Mouse (Mus musculus) MEL (cell line): ENCODE data around the gene Gatm. TPM values are rescaled to one million over a fixed set of nuclear protein-coding genes. Genes with fewer than 3 reads are reported as not detected.

Experiments used
- DNase-seq: peaks from one replicate; pipeline ENCODE4 v3.0.0; 2011; ENCODE audit warnings: low read depth, low spot score
- H3K27ac ChIP-seq: 2 replicates; pipeline ENCODE4 v1.5.1; 2012; ENCODE audit warnings: low read depth, mild to moderate bottlenecking, control low read depth, low read length, moderate library complexity; ENCODE audit not compliant: control insufficient read depth
- H3K27me3 ChIP-seq, 2 experiments: fragments of 150-350 bp in 1 of 2; sonication (generic) in 1 of 2; 2 replicates each; pipeline ENCODE4 v1.6.1; 2012; ENCODE audit warnings: low read length in 2 of 2, mild to moderate bottlenecking in 2 of 2, improper control_type of control experiment in 1 of 2, moderate library complexity in 1 of 2; ENCODE audit not compliant: insufficient read depth in 2 of 2, control insufficient read depth in 1 of 2
- H3K36me3 ChIP-seq, 2 experiments: 2 replicates each; pipeline ENCODE4 v1.6.1; 2012 to 2014; ENCODE audit warnings: low read length in 2 of 2, improper control_type of control experiment in 1 of 2, inconsistent platforms in 1 of 2, mild to moderate bottlenecking in 1 of 2; ENCODE audit not compliant: insufficient read depth in 2 of 2, control insufficient read depth in 1 of 2
- H3K4me1 ChIP-seq, 2 experiments: fragments of 150-350 bp in 1 of 2; sonication (generic) in 1 of 2; 2 replicates each; pipeline ENCODE4 v1.6.1; 2012; ENCODE audit warnings: low read length in 2 of 2, improper control_type of control experiment in 1 of 2, mild to moderate bottlenecking in 1 of 2; ENCODE audit not compliant: insufficient read depth in 2 of 2, control insufficient read depth in 1 of 2
- H3K4me3 ChIP-seq, 2 experiments: fragments of 150-350 bp in 1 of 2; sonication (generic) in 1 of 2; 2 replicates each; pipeline ENCODE4 v1.5.1; 2012; ENCODE audit warnings: low read depth in 2 of 2, low read length in 2 of 2, mild to moderate bottlenecking in 2 of 2, moderate library complexity in 2 of 2, control low read depth in 1 of 2, improper control_type of control experiment in 1 of 2; ENCODE audit not compliant: control insufficient read depth in 1 of 2, insufficient read depth in 1 of 2
- H3K79me2 ChIP-seq: 2 replicates; pipeline ENCODE4 v1.6.1; 2012; ENCODE audit warnings: mild to moderate bottlenecking, low read length, moderate library complexity; ENCODE audit not compliant: control insufficient read depth, poor library complexity, insufficient read depth
- H3K9ac ChIP-seq: 2 replicates; pipeline ENCODE4 v1.6.1; 2012; ENCODE audit warnings: low read depth, mild to moderate bottlenecking, control low read depth, low read length, moderate library complexity; ENCODE audit not compliant: control insufficient read depth, poor library complexity, severe bottlenecking
- H3K9me3 ChIP-seq: fragments of 150-350 bp; sonication (generic); replicated peaks from 2 replicates; pipeline ENCODE4 v1.6.1; 2012; ENCODE audit warnings: mild to moderate bottlenecking, low read length, improper control_type of control experiment, moderate library complexity; ENCODE audit not compliant: insufficient read depth
- BHLHE40 ChIP-seq: IDR thresholded peaks from 2 replicates; pipeline ENCODE4 v1.6.1; 2012; ENCODE audit warnings: low read depth, mild to moderate bottlenecking, inconsistent platforms, low read length, improper control_type of control experiment, borderline replicate concordance
- GATA1 ChIP-seq: IDR thresholded peaks from 2 replicates; pipeline ENCODE4 v1.6.1; 2011; ENCODE audit warnings: low read depth, low read length, improper control_type of control experiment
- HCFC1 ChIP-seq: IDR thresholded peaks from 2 replicates; pipeline ENCODE4 v1.6.1; 2012; ENCODE audit warnings: low read depth, mild to moderate bottlenecking, inconsistent platforms, low read length, improper control_type of control experiment, moderate library complexity
- JUND ChIP-seq: IDR thresholded peaks from 2 replicates; pipeline ENCODE4 v1.6.1; 2011; ENCODE audit warnings: low read depth, mild to moderate bottlenecking, improper control_type of control experiment, low read length
- KAT2A ChIP-seq: conservative IDR thresholded peaks from 2 replicates; pipeline ENCODE4 v1.6.1; 2012; ENCODE audit warnings: low read depth, low read length, improper control_type of control experiment, inconsistent platforms
- MAX ChIP-seq: IDR thresholded peaks from 2 replicates; pipeline ENCODE4 v1.6.1; 2011; ENCODE audit warnings: low read length, improper control_type of control experiment
- NELFE ChIP-seq: IDR thresholded peaks from 2 replicates; pipeline ENCODE4 v1.6.1; 2011; ENCODE audit warnings: low read depth, low read length, improper control_type of control experiment
- NRF1 ChIP-seq: IDR thresholded peaks from 2 replicates; pipeline ENCODE4 v1.6.1; 2014; ENCODE audit warnings: low read depth, mild to moderate bottlenecking, inconsistent platforms, low read length, improper control_type of control experiment, moderate library complexity; ENCODE audit not compliant: poor library complexity, insufficient read depth, severe bottlenecking
- POLR2AphosphoS2 ChIP-seq: IDR thresholded peaks from 2 replicates; pipeline ENCODE4 v1.6.1; 2011; ENCODE audit warnings: low read length, improper control_type of control experiment
- POLR2AphosphoS5 ChIP-seq: IDR thresholded peaks from 2 replicates; pipeline ENCODE4 v1.6.1; 2012; ENCODE audit warnings: low read depth, borderline replicate concordance, mild to moderate bottlenecking, inconsistent platforms, low read length, moderate library complexity, mixed read lengths
- RAD21 ChIP-seq: IDR thresholded peaks from 2 replicates; pipeline ENCODE4 v1.6.1; 2011; ENCODE audit warnings: mild to moderate bottlenecking, low read depth, low read length, improper control_type of control experiment
- SIN3A ChIP-seq: IDR thresholded peaks from 2 replicates; pipeline ENCODE4 v1.6.1; 2012; ENCODE audit warnings: low read length, improper control_type of control experiment, inconsistent platforms
- SMC3 ChIP-seq: IDR thresholded peaks from 2 replicates; pipeline ENCODE4 v1.6.1; 2011; ENCODE audit warnings: low read depth, low read length, improper control_type of control experiment
- TBP ChIP-seq: IDR thresholded peaks from 2 replicates; pipeline ENCODE4 v1.8.0; 2011; ENCODE audit warnings: low read depth, low read length, improper control_type of control experiment
- TCF12 ChIP-seq: IDR thresholded peaks from 2 replicates; pipeline ENCODE4 v1.6.1; 2014; ENCODE audit warnings: low read depth, mild to moderate bottlenecking, inconsistent platforms, low read length, improper control_type of control experiment, moderate library complexity
- ZKSCAN1 ChIP-seq: IDR thresholded peaks from 2 replicates; pipeline ENCODE4 v1.6.1; 2012; ENCODE audit warnings: low read depth, mild to moderate bottlenecking, inconsistent platforms, low read length, improper control_type of control experiment, moderate library complexity
- ZNF384 ChIP-seq: IDR thresholded peaks from 2 replicates; pipeline ENCODE4 v1.6.1; 2012; ENCODE audit warnings: low read depth, mild to moderate bottlenecking, inconsistent platforms, low read length, improper control_type of control experiment
- polyA plus RNA-seq, 2 experiments: library from polyadenylated mRNA; stranded (reverse) in 1 of 2; unstranded in 1 of 2; fragments of >175 nt in 1 of 2; fragments of >200 nt in 1 of 2; gene quantifications; 2 replicates each; pipeline versions ENCODE4 v1.2.1 to v1.2.4; 2012; ENCODE audit warnings: low replicate concordance in 2 of 2, low read depth in 1 of 2; ENCODE audit not compliant: insufficient read length in 2 of 2, insufficient read depth in 1 of 2, missing spikeins in 1 of 2
- total RNA-seq: library from RNA; depleted of rRNA; stranded (reverse); fragments of 300-350 nt; gene quantifications from 2 replicates; pipeline ENCODE4 v1.2.3, GENCODE M21; 2012

Gene Gatm
- total and polyA plus RNA-seq, 3 experiments, result not detected

DNA sequence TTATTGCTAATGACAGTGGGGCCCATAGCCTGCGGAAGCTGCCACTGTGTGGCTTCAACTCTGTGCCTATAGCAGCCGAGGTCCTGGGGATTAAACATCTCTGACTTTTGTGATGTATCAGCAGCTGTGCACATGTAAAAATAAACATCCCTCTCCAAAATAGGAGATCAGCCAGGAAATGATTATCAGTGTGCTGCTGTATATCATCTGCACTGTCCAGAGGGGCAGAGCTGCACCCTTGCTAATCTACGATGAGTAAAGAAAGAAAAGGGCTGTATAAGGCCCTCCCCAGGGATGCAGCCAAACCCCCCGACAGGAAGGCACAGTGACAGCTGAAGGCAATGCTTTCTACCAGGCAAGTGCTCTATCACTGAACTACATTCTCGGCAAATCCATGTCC is 34.8 kb downstream of the Gatm start:
- Histone ChIP-seq H3K9me3 (no peaks in the 10 kb centered on the region), H3K4me3 (no peak overlapping the region), H3K9ac (no peak overlapping the region), H3K27ac (no peak overlapping the region), H3K36me3 (no peaks in the 10 kb centered on the region), H3K27me3 (peaks cover 0 to 2% of the 10 kb centered on the region in 2 experiments; a peak in 2 of 4 replicates), H3K79me2 (no peaks in the 10 kb centered on the region), H3K4me1 (no peaks in the 10 kb centered on the region)
- DNase-seq, result no peak
- TF ChIP-seq SIN3A (no peak), ZKSCAN1 (no peak), TBP (no peak), NRF1 (no peak), MAX (no peak), RAD21 (no peak), TCF12 (no peak), SMC3 (no peak), HCFC1 (no peak), BHLHE40 (no peak), POLR2AphosphoS2 (no peak), ZNF384 (no peak), NELFE (no peak)

DNA sequence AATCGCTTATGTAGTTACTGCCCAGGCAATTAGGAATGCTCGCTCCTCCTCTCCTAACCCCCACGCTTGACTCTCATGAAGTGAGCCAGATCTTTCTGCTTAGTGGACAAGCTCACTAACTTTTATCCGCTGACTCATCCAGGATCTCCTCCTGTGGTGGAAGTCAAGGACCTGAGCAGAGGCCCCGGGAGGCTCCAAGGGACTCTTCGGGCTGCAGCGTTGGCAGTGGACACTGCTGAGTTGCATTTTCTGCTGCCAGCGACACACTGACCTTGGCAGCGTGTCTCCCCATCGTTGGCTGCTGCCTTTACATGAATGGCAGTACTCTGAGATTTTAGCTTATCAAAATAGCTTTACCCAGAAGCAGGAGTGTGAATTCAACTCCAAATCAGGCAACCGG is 35.6 kb downstream of the Gatm start:
- no peaks in the 10 kb centered on the region for H3K79me2 ChIP-seq
- H3K9ac ChIP-seq, result no peak overlapping the region
- H3K9me3 ChIP-seq, result no peaks in the 10 kb centered on the region
- H3K27ac ChIP-seq, result no peak overlapping the region
- no peak overlapping the region for H3K4me3 ChIP-seq
- no peaks in the 10 kb centered on the region for H3K36me3 ChIP-seq
- H3K4me1 ChIP-seq, result no peaks in the 10 kb centered on the region
- peaks cover 0 to 2% of the 10 kb centered on the region in 2 experiments; a peak in 2 of 4 replicates for H3K27me3 ChIP-seq
- no peak for TF ChIP-seq KAT2A
- no peak for TF ChIP-seq POLR2AphosphoS5
- no peak for TF ChIP-seq GATA1
- TF ChIP-seq, all 39 proteins: peak for 0
- no peak for DNase-seq

DNA sequence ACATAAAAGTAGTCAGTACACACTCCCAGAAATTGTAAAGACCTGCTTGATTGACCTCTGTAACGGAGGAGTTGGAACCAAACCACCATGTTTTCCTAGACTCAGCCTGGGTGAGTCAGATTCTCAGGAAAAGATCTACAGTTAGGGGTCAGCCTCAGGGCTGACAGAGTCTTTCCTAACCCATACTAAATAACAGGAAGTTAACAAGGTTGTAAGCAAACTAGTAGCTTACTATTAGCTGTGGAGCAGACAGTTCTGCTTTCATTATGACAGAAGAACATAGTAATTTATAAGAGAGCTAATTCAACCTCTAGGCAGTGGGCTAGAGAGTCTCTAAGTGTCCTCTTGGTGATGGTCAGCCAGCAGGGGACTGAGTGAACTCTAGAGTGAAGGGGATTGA is 38.7 kb downstream of the Gatm start:
- Histone ChIP-seq H3K27me3 (peaks cover 0 to 2% of the 10 kb centered on the region in 2 experiments; a peak in 2 of 4 replicates), H3K27ac (no peak overlapping the region), H3K79me2 (no peaks in the 10 kb centered on the region), H3K4me1 (no peaks in the 10 kb centered on the region), H3K36me3 (no peaks in the 10 kb centered on the region), H3K9ac (no peak overlapping the region), H3K9me3 (no peaks in the 10 kb centered on the region), H3K4me3 (no peak overlapping the region)
- TF ChIP-seq SMC3, result no peak
- no peak for TF ChIP-seq JUND
- no peak for DNase-seq
